In the genomic region with DNA sequence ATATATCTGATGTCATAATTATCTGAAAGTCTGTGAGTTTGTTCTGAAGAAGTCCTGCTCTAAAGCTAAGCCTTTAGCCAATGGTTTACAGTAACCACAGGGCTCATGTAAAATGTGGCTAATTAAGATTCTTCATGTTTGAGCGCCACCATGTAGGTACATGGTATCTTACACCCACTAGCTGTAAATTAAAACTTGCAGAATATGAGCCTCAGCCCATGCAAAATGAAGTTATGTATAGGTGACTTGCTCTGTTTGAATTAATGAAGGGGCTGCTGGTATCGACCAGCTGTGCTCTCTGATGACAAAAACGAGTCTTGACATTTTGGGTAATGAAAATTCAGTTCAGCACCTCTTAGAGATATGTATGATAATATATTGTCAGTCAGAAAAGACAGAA, we compare ENCODE assay signal across 30 mouse cellular contexts.
DNase-seq lines count a peak whose midpoint lies in the region; ATAC-seq and TF ChIP-seq lines count a peak whose summit lies in the region.
"Had no signal": no experiment of that assay in that cellular context is flagged by ENCODE, and none has a peak within 500 bp of the region (broad histone marks: within the 10 kb centered on the region; RNA-seq: fewer than 3 reads in every experiment).

No protein-coding gene starts in this region.

- no peak for DNase-seq in forebrain, embryonic 11.5 days (ENCODE audit: low spot score)
- DNase-seq in forebrain, postnatal 0 days: no peak
- no peak for DNase-seq in liver, embryonic 11.5 days (ENCODE audit: low spot score)
- DNase-seq in retina, embryonic 14.5 days (ENCODE audit: low spot score): peak; percentile 38
- no peak for DNase-seq in retina, postnatal 1 day
- DNase-seq in right cerebral cortex, postnatal 10 days (ENCODE audit: low spot score in 2 of 2): no peak
- DNase-seq: adrenal gland, adult 8-10 months; cerebellum, adult 2 months; cerebellum, postnatal 25 days; embryo, embryonic 11 days; heart, adult 2 months; heart, postnatal 4 days; kidney, adult 2 months; kidney, postnatal 36 days; lung, adult 2 months; lung, postnatal 10 days; right cerebral cortex, postnatal 25 days; spleen, adult 18-20 months; thymus, postnatal 14 days had no signal

- no peak overlapping the region for H3K4me2 ChIP-seq in forebrain, embryonic 11.5 days (ENCODE audit: low read depth, low read length, severe bottlenecking)
- no peak overlapping the region for H3K4me2 ChIP-seq in forebrain, postnatal 0 days (ENCODE audit: low read depth)
- no peak overlapping the region for H3K4me2 ChIP-seq in liver, embryonic 15.5 days
- H3K4me2 ChIP-seq in liver, embryonic 11.5 days: no peak overlapping the region
- H3K4me2 ChIP-seq: embryonic facial prominence, embryonic 12.5 days; heart, embryonic 12.5 days; intestine, embryonic 15.5 days; limb, embryonic 12.5 days had no signal

- no peaks in the 10 kb centered on the region for H3K36me3 ChIP-seq in forebrain, embryonic 11.5 days (ENCODE audit: control insufficient read depth, insufficient read depth, low read length)
- H3K36me3 ChIP-seq in forebrain, postnatal 0 days (ENCODE audit: insufficient read depth): no peaks in the 10 kb centered on the region
- H3K36me3 ChIP-seq in liver, embryonic 15.5 days (replicated peaks): no peaks in the 10 kb centered on the region
- H3K36me3 ChIP-seq in liver, embryonic 11.5 days (ENCODE audit: control insufficient read depth, insufficient read depth, low read length): no peaks in the 10 kb centered on the region; the same call in 1 of the 2 replicates
- H3K36me3 ChIP-seq: embryonic facial prominence, embryonic 12.5 days; heart, embryonic 12.5 days; intestine, embryonic 15.5 days; limb, embryonic 12.5 days; liver, embryonic 12.5 days had no signal

- no peak overlapping the region for H3K9ac ChIP-seq in forebrain, embryonic 11.5 days (ENCODE audit: low read length)
- no peak overlapping the region for H3K9ac ChIP-seq in forebrain, postnatal 0 days
- no peak overlapping the region for H3K9ac ChIP-seq in liver, embryonic 15.5 days
- H3K9ac ChIP-seq in liver, embryonic 11.5 days (ENCODE audit: low read depth, low read length): no peak overlapping the region
- H3K9ac ChIP-seq: embryonic facial prominence, embryonic 12.5 days; heart, embryonic 12.5 days; intestine, embryonic 15.5 days; limb, embryonic 12.5 days; liver, embryonic 12.5 days had no signal

- peaks cover 4% of the 10 kb centered on the region; the same call in 1 of the 2 replicates for H3K4me1 ChIP-seq in forebrain, embryonic 11.5 days (replicated peaks; ENCODE audit: control insufficient read depth, insufficient read depth, low read length)
- no peaks in the 10 kb centered on the region for H3K4me1 ChIP-seq in forebrain, postnatal 0 days (ENCODE audit: insufficient read depth)
- H3K4me1 ChIP-seq in liver, embryonic 15.5 days (replicated peaks): peaks cover 21% of the 10 kb centered on the region
- peaks cover 8% of the 10 kb centered on the region; the same call in 1 of the 2 replicates for H3K4me1 ChIP-seq in liver, embryonic 11.5 days (replicated peaks; ENCODE audit: control insufficient read depth, insufficient read depth, low read length)
- H3K4me1 ChIP-seq: embryonic facial prominence, embryonic 12.5 days; intestine, embryonic 15.5 days; limb, embryonic 12.5 days had no signal

- H3K4me3 ChIP-seq in forebrain, embryonic 11.5 days (ENCODE audit: low read depth, low read length): no peak overlapping the region
- H3K4me3 ChIP-seq in forebrain, postnatal 0 days (ENCODE audit: low read depth, low read length): no peak overlapping the region
- no peak overlapping the region for H3K4me3 ChIP-seq in liver, embryonic 15.5 days (replicated peaks)
- H3K4me3 ChIP-seq in liver, embryonic 11.5 days (ENCODE audit: low read depth, low read length): no peak overlapping the region
- H3K4me3 ChIP-seq: embryonic facial prominence, embryonic 12.5 days; heart, adult 2 months; heart, embryonic 12.5 days; intestine, embryonic 15.5 days; layer of hippocampus, adult 2 months; left cerebral cortex, adult 2 months; limb, embryonic 12.5 days; liver, embryonic 12.5 days had no signal

- TF ChIP-seq CTCF in forebrain, postnatal 0 days (IDR thresholded peaks at IDR 0.05; ENCODE audit: low read depth): no peak

- ATAC-seq in forebrain, embryonic 11.5 days (replicated peaks; ENCODE audit: low FRiP score): no peak; the same call in 1 of the 2 replicates
- no peak for ATAC-seq in forebrain, postnatal 0 days
- no peak for ATAC-seq in liver, embryonic 15.5 days (ENCODE audit: insufficient read depth)
- no peak for ATAC-seq in liver, embryonic 11.5 days (replicated peaks; ENCODE audit: low FRiP score)
- ATAC-seq: hindbrain, embryonic 16.5 days; intestine, embryonic 15.5 days; liver, embryonic 12.5 days had no signal

- 58% methylated on average over 3 of the region's 3 CpGs for WGBS in forebrain, embryonic 11.5 days
- WGBS in forebrain, postnatal 0 days: 36% methylated on average over 3 of the region's 3 CpGs
- WGBS in liver, embryonic 15.5 days (ENCODE audit: insufficient replicate concordance): 71% methylated on average over 3 of the region's 3 CpGs
- 87% methylated on average over 3 of the region's 3 CpGs for WGBS in liver, embryonic 11.5 days

- H3K27ac ChIP-seq in forebrain, embryonic 11.5 days (ENCODE audit: low read depth, low read length): 0 out of 2 replicates have a peak overlapping the region, but pooled peaks have one; percentile 15
- no peak overlapping the region for H3K27ac ChIP-seq in forebrain, postnatal 0 days (ENCODE audit: low read depth, low read length)
- H3K27ac ChIP-seq in liver, embryonic 15.5 days (replicated peaks): peak overlapping the region; percentile 33; the same call in 1 of the 2 replicates
- no peak overlapping the region for H3K27ac ChIP-seq in liver, embryonic 11.5 days (ENCODE audit: low read depth, low read length)
- H3K27ac ChIP-seq: embryonic facial prominence, embryonic 12.5 days; heart, adult 2 months; intestine, embryonic 15.5 days; layer of hippocampus, adult 2 months; left cerebral cortex, adult 2 months; limb, embryonic 12.5 days; macrophage had no signal

- H3K27me3 ChIP-seq in forebrain, embryonic 11.5 days (ENCODE audit: control insufficient read depth, insufficient read depth, low read length): no peaks in the 10 kb centered on the region
- no peaks in the 10 kb centered on the region for H3K27me3 ChIP-seq in forebrain, postnatal 0 days (ENCODE audit: insufficient read depth, low read length)
- no peaks in the 10 kb centered on the region for H3K27me3 ChIP-seq in liver, embryonic 15.5 days
- no peaks in the 10 kb centered on the region for H3K27me3 ChIP-seq in liver, embryonic 11.5 days (replicated peaks; ENCODE audit: control insufficient read depth, insufficient read depth, low read length)
- H3K27me3 ChIP-seq: CH12.LX; embryonic facial prominence, embryonic 12.5 days; heart, embryonic 12.5 days; intestine, embryonic 15.5 days; limb, embryonic 12.5 days; liver, embryonic 12.5 days had no signal

- H3K9me3 ChIP-seq in forebrain, embryonic 11.5 days (ENCODE audit: control insufficient read depth, low read length): no peaks in the 10 kb centered on the region
- no peaks in the 10 kb centered on the region for H3K9me3 ChIP-seq in forebrain, postnatal 0 days (ENCODE audit: low read length)
- no peaks in the 10 kb centered on the region for H3K9me3 ChIP-seq in liver, embryonic 15.5 days (replicated peaks)
- H3K9me3 ChIP-seq in liver, embryonic 11.5 days (ENCODE audit: control insufficient read depth, low read length): no peaks in the 10 kb centered on the region
- H3K9me3 ChIP-seq: embryonic facial prominence, embryonic 12.5 days; heart, embryonic 12.5 days; intestine, embryonic 15.5 days; limb, embryonic 12.5 days; liver, embryonic 12.5 days had no signal

Comparison
In these comparisons a context has a peak if more than half of its experiments do, and no peak if none do; other contexts are left out.
1. H3K27ac ChIP-seq: peak in forebrain, embryonic 11.5 days (single experiment) and liver, embryonic 15.5 days (single experiment); none in forebrain, postnatal 0 days (single experiment) and liver, embryonic 11.5 days (single experiment).